Mouse (Mus musculus) cerebellum, adult (tissue): ENCODE data around the gene Gm17651.

ENCODE experiments used
- ATAC-seq: cut with Nextera tagmentation; 2 replicates; pipeline ENCODE4 v1.9.2; 2017; ENCODE audit warnings: mild to moderate bottlenecking, moderate library complexity, mixed read lengths; ENCODE audit not compliant: insufficient number of reproducible peaks, low FRiP score, low TSS enrichment

Gene Gm17651

DNA sequence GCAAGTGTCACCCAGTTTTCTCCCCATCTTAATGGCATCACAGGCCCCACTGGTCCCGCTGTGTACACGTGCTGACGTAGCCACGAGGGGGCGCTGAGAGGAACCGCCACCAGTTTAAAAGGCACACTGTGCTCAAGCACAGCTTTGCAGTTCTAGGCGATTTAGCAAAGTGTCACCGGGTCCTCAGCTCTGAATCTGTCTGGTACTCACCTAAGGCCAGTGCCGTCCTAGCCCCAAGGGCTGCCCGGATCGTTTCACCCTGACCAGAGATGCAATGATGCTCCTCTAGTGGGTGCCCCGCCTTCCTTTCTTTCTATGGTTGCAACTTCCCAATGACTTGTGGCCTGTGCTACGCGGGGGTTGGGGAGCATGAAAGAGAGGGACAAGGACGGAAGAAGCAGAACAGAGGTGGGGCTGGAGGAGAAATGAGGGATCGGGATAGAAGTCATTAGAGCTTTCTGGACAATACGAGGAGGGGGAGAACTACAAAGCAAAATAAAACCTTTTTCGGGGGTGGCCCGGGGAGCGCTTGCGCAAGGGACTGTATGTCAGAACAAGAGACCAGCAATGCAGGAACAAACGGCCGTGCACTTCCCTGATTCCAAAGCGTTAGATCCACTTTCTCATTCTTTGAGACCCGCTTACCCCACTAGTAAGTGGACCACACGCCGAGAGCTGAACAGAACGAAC lies 6.3 kb upstream of the Gm17651 start:
- peak; percentile 79 for ATAC-seq

DNA sequence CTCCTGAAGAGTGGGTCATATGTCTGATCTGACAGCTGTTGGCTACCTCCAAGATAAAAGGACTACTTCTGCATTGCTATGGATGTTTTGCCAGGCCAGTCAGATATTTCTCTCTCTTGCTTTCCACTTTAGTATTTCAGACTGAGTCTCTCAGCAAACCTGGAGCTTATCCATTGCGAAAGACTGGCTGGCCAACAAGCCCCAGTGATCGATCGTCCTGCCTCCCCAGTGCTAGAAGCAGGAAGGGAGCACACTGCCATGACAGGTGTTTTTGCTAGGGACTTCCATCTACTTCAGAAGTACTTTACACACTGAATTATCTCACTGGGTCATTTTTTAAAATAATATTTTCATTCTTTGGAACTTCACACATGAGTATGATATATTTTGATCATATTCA lies 3.9 kb upstream of the Gm17651 start:
- no peak for ATAC-seq

DNA sequence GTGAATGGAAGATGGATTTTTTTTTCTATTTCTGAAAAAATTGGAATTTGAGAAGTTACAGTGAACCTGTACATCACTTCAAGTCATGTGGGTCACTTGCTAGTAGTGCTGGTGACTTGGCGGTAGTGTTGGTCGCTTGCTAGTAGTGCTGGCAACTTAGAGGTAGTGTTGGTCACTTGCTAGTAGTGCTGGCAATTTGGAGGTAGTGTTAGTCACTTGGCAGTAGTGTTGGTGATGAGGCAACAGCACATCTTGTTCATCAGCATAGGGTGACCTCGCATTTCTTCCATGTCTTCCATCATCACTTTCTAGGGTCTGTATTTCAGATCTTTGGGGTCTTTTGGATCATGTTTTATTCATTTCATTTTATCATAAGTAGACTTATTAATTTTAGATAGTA lies 1.6 kb upstream of the Gm17651 start:
- ATAC-seq = no peak

DNA sequence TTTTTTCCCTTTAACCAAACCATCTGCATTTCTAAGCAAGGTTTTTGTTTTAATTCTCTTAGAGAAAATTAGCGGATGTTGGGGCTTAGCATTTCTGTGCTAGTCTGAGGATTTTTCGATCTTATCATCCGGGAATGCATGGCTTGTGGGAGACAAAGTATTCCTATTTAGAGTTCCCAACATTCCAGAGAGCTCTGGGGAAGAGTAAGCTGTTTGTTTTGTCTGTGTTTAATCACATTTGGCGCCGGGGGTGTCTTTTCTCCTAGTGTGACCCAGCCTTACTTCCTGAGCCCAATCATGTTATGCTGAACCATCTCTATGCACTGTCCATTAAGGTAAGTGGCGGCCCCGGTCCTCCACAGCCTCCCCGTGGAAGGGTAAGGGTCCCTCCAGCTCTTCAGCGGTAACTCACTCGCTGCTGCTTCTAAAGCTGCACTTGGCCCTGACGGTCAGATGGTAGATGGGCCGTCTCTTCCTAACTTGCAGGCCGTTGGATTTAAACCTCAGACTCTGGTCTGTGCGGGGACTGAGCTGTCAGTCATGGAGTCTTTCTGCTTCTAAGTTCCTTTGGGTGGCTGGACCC lies 7.3 kb downstream of the Gm17651 start:
- no peak for ATAC-seq

DNA sequence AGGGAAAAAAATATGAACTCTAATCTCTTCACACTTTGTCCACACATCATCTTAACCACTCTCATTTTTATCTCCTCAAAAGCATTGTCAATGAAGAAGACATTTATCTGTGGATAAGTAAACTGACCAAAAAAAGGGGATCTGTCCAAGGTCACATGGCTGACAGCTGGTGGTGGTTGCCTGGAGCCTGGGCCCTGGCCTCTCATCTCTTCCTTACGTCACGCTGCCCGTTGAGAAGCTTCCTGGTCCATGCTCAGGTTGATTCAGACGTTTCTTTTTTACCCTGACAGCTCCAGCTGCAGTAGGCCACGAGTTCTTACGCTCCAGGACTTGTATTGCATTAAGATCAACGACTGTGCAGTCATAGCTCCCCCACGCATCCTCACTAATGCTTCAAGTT lies 8.3 kb downstream of the Gm17651 start:
- ATAC-seq = no peak

DNA sequence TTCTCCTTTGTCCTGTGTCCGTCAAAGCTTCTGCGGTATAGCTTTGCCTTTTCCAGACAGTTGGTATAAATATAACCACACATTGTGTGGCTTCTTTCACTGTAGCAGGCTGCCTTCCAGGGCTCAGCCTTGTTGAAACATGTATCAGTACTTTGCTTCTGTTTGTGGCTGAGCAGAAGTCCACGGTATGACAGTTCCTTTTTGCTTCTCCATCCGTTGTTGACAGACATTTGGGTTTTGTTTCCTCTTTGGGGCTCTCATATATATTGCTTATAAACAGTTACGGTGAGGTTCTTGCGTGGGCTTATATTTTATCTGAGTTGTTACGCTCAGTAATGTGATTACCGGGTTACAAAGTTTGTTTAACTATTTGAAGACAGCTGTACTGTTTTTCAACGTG lies 9.0 kb downstream of the Gm17651 start:
- ATAC-seq = no peak

DNA sequence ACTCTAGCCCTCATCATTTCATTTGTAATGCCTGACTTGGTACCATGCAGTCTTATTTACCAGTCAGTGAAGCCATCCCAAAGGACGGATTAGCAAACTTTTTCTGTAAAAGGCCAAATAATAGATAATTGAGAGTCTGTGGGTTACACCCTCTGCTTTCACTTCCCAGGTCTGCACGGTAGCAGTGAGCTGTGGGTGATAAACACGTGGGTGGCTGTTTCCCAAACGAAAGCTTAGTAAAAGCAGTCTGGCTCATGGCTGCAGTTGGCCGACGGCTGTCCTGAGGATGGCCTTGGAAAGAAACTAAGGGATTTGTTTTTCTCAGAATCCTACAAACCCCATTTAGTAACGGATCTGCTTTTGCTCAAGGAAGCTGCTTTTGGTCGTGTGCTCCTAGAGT lies 13.3 kb downstream of the Gm17651 start:
- ATAC-seq = no peak

DNA sequence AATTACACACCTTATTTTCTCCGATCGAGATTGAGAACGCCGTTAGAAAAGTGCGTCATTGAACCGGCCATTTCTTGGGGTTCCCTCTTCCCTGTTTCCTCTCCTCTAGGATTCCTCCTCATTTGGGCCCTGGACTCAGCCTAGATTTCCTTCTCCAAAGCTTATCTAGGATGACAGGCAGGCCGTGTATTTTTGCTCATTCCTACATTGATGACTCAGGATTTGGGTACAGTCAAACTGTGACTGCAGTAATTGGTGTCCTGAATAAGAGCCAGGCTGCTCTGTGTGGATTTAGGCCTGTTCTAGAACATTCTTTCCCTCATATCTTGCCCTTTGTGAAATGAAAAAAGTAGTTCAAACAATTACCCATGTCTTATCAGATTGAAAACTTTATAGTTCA lies 14.7 kb downstream of the Gm17651 start:
- ATAC-seq = no peak

DNA sequence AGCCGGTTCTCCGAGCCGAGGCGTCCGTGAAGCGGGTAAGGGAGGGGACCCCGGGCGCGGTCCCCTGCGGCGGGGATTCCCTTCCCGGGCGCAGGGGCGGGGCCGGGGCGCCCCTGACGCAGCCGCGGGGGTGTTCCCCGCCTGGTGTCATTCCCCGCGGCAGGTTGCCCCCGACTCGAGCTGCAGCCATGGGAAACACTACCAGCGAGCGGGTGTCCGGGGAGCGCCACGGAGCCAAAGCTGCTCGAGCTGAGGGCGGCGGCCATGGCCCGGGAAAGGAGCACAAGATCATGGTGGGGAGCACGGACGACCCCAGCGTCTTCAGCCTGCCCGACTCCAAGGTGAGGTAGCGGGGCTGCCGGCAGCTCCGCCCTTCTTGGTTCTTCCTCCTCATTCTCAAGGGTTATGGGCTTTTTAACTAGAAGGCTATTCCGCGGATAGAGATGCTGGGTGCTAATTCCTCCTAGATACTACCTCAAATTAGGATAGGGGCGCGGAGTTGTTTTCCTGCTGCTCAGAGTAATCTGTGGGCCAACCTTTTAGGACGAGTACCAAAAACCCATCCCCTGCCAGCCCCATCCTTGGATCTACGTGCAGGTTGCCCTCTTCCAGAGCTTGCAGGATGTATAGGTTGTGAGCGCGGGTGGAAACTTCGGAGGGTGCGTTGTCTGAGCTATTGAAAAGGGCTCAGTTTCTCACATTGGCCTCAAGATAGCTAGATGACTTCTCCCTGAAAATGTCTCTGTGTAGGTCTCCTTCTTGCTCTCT lies 15.9 kb downstream of the Gm17651 start:
- peak; percentile 14 for ATAC-seq

DNA sequence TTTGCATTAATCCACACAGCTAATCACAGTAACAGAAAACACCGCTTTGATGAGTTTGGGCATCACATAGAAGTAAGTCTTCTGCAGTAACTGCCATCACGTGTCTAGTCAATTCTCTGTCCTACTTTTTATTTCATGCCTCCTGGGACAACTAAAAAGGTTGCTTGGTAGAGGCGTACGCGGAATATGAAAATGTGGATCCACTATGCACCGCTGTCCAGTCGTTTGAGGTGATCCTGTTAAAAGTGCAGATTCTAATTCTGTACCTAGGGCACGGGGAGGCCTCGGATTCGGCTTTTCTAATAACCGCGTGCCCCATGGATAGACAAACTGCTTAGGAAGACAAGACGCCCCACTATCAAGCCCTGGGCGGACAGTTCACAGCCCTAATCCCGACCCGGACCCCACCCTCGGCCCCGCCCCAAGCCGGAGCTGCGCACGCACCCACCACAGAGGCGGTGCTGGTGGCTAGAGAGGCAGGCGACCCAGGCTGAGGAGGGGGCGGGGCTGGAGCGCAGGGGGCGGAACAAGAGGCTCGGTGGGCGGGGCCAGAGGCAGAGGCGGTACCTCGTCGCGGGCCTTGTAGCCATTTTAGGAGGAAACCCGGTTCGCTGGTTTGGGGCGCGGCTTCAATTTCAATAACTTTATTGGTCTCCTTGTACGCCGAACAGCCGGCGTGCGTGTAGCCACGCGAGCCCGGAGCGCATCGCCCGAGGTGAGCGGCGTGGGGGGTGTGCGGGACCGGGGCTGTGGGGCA lies 16.7 kb downstream of the Gm17651 start, which contains the start of gene Prkab2:
Gene Prkab2, plus strand, starts transcription at position 539 of the 757 bp plus-strand sequence.
- peak; percentile 85 for ATAC-seq

DNA sequence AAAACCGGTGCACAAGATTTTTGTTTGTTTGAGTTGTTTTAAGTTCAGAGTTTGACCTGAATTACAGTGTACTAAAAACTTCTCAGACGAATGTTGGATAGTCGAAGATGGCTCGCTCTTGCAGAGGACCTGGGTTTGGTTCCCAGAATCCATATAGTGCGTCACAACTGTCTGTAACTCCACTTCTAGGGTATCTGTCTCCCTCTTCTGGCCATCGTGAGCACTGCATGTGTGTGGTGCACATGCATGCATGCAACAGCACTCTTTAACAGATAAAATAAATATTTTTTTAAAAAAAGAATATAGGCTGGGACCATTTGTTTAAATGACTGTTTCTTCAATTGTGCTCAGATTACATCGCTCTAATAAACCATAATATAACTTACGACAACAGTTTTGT lies 19.6 kb downstream of the Gm17651 start:
- no peak for ATAC-seq

DNA sequence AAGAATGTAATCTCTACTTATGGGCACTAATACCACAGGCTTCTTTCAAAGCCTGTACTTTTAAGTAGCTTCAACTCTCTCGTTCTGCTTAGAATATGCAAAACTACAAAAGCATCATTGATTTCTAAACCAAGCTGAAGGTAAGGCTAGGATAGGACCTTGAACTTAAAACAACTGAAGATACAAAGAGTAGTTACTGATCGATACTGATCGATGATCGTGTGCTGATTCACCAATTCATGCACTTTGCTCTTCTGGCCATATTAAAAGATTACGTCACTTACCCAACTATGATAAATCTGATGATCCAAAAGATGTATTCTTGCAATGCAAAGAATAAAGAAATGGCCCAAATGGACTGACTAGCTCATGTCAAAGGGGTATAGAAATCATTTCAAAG lies 20.7 kb downstream of the Gm17651 start:
- ATAC-seq = no peak

DNA sequence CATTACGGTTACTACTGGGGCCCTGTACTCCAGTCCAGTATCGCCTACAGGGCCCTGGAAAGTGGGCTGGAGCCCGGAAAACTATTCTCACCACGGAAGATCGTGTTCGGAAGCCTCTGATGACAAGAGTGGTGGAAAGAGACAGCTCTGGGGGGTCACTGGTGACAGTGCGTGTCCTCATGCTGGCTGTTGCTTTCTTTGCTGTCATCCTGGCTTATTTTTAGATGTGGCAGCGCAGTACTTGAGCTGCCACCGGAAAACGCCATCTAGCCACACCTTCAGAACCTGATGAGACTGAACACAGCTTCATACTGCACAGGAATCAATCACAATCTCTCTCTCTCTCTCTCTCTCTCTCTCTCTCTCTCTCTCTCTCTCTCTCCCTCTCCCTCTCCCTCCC lies 22.9 kb downstream of the Gm17651 start:
- ATAC-seq = no peak

DNA sequence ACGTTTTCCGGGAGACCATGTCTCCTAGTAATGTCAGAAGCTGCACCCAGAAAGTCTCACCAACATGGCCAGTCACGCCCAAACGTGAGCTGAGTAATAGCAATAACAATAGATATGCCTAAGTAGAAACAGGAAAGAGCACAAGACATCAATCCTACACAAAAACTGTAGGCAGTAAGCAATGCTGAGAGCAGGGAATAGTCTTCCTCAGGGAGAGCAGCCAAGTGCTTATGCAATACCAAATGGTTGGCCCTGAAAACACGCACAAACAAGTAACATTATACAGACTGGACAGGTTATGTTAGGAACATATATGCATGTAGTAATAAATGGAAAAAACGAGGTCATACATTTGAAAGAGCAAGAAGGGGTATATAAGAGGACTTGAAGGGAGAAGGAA lies 25.0 kb downstream of the Gm17651 start:
- ATAC-seq = no peak

DNA sequence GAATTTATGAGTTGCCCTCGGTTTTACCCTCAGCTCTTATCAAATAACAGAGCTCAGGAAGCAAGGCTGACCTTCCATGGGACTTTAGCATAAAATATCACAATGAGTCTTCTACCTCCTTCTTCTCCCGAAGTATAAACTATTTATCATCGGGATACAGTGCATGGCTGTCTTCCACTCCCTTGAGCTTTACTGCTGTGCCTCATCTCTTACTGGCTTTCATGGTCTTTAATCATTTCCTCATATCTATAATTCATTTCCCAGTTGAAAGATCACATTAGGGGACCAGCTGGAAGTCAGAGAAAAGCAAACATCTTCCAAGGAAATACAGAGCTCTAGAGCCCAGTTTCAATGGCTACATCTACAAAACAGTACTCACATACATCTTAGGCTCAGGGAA lies 25.5 kb downstream of the Gm17651 start:
- ATAC-seq = no peak

DNA sequence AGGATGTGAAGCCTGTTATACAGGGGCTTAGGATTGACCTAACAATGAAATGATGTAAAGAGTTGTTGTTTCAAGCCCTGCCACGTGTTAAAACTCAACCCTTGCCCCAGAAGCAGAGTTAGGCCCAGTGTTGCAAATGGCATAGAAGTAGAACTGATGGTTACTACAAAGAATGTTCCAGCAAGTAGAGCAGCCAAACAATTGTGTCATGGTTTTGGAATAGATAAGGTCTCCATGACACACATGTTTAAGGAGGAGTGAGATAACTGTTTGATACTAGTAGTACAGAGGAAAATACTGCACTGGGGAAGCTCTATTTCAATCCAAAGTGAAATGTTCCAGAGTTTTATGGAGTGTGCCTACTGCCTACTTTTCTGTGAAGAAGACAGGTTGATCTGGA lies 26.0 kb downstream of the Gm17651 start:
- ATAC-seq = no peak

DNA sequence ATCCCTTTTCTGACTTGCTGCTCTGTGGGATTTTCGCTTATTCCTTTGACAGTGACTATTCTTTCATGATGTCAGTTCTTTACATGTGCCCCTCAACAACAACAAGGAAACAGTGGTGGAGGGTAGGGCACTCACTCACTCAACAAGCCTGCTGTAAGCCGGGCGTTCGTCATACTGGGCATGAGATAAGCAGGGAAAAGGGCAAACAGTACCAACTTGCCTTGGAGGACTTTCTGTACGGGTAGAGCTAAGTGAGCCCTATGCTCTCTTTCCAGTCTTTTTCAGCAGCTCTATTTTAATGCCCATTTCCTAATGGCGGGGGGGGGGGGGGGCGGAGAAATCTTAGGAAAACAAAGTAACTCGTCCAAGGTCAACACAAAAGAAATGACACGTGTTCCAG lies 32.5 kb downstream of the Gm17651 start:
- no peak for ATAC-seq

DNA sequence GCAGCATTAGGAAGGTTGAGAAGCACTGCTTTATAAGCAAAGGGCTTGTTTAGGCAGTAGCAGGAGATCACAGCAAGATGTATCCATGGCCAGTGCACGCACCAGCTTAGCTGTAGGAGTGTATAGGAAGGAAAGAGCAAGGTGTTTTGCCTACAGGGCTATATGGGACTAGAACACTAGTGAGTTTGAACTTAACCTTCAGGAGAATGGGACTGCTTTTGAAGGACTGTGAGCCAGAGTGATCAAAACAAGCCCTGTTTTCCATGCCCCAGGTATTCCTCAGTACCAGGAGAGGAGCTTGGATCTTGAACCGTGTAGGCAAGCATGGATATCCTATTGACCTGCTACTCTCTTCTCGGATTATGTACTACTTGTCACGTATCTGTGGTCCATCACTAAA lies 33.1 kb downstream of the Gm17651 start:
- no peak for ATAC-seq

DNA sequence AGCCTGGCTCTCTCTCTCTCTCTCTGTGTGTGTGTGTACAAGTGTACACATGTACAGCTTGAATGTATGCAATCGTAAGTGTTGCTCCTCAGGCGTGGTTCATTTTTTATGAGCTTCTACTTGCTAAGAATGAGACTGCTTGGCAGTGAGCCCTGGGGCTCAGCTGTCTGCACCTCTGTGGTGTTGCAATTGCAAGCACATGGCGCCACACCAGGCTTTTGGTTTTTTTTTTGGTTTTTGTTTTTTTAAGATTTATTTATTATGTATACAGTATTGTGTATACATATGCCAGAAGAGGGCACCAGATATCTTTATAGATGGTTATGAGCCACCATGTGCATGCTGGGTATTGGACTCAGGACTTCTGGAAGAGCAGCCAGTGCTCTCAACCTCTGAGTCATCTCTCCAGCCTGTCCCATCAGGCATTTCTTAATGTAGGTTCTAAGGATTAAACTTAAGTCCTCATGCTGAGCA lies 40.2 kb downstream of the Gm17651 start:
- no peak for ATAC-seq

DNA sequence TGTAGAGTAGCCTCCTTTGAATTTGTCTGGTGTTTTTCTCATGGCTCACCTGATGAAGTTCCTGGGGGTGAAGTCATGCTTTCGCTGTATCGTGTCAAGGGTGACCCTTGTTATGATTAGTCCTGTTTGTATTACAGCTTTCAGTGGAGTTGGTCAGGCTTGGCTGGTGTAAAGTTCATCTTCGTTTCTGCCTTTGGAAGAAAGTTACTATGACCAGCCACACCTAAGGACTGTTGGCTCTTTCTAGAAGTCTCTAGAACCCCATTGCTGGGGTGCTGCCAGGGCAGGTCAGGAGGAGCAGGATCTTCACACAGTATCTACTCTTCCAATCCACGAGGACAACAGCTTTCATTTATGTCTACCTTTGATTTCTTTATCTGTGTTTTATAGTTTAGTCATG lies 41.0 kb downstream of the Gm17651 start:
- ATAC-seq = no peak
